Mouse (Mus musculus) adrenal gland, postnatal 10 days (tissue): ENCODE measurements around the gene Vwa8. TPM values are rescaled to one million over a fixed set of nuclear protein-coding genes. Genes with fewer than 3 reads are reported as not detected.

ENCODE experiments used
- DNase-seq: peaks from one replicate; pipeline ENCODE4 v3.0.0; 2021; ENCODE audit warnings: mixed read lengths
- total RNA-seq, 2 experiments: library from RNA; stranded (reverse); gene quantifications; 2 replicates each; pipeline ENCODE4 v1.2.3; 2021

Gene Vwa8
- total RNA-seq, 2 experiments from 2014 or later = 180 to 193 TPM

DNA sequence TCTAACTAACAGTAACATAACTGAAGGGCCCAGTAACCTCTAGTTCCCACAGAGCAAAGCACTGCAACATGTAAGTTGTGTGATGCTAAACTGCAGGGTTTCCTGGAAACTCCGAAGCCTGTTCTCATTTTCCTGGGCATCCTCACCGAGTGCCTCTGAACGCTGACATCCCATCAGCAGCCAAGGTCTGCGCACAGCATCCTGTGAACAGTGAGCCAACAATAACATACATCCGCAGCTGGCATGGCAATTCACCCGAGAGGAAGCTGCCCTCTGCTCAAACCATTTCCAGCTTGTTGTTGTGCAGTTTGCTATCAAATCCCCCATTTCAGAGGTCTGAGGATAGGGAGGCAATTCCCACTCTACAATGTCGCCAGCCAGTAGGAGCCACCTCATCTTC is 334.4 kb downstream of the Vwa8 start:
- DNase-seq = no peak

DNA sequence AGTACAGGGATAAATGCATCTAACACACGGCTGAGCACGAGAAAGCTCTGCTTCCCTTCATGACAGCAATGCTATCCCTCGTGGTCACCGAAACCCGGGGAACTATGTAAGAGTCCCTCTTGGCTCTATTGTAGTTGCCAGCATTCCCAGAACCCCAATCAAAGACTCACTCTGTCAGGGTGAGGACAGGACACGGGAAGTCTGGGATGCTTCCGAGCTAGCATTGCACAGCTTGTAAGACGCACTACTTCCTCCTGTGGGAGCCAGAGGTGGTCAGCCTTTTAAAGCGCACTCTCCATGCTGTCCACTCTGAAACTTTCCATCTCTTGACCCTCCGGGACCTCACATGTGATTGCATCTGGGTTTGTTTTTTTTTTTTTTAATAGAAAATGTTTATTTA is 335.2 kb downstream of the Vwa8 start:
- no peak for DNase-seq

DNA sequence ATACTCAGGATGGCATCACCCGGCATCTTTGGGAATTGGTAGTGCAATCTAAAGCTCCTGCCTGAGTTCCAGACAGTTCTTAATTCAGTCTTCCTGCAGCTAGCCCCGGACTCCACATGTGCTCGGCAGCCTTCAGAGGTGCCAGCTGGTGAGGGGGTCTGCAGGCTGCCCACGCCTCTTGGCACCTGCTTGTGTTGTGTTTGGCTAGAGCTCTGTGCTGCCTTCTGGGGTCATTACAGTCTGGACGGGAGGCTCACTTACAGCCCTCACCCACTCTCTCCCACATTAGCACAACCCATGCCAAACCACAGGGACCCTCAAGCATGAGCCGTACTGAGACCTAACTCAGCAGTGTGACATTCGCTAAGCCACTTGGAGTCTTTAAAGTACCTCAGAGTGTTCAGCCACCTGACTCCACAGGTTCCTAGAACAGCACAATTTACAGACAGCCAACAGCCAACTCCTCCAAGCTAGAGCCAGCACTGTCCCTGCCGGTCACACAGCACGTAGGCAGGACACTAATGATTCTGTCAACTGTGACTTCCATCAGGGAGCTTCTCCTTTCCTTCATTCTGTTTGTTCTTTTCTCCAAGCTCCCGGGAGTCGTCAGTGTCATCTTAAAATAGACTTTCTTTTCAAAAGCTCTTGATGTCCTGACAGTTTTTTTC is 336.3 kb downstream of the Vwa8 start:
- DNase-seq = no peak

- DNase-seq = no peak
These were observed 338.1 kb downstream of the Vwa8 start for GRCm38 (mm10) chr14:79186976-79187375.

- no peak for DNase-seq
These were observed 347.9 kb downstream of the Vwa8 start for GRCm38 (mm10) chr14:79196711-79197110.

DNA sequence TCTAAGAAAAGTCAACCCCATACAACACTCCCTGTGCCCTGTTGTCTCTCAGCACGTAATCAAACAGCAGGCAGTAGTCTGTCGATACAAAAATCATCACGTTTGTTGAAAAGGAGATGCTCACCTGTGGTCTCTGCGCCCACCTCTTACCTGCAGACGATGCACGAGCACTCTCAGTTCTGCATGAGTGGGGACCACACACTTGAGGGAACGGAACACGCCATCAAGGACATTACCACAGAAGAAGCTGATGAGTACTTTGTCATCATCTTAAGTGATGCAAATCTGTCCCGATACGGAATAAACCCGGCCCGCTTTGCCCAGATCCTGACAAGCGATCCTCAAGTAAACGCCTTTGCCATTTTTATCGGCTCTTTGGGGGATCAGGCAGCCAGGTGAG is 349.2 kb downstream of the Vwa8 start:
- DNase-seq = no peak

GRCm38 (mm10) chr14:79200133-79200891 is 351.5 kb downstream of the Vwa8 start:
- DNase-seq = peak; percentile 57

DNA sequence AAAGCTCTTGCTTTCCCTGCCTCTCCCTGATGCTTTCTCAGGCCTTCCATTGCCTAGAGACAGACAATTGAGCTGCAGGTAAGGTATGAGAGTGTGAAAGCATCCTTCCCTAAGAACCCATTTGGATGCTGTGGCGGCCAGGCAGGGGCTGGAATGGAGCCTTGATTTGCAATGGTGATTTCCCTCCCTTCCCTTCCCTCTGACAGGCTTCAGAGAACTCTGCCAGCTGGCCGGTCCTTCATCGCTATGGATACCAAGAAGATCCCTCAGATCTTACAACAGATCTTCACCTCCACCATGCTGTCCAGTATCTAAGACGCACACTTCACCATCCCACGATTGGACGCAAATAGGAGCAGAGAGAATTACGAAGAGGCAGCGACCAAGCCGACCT is 352.0 kb downstream of the Vwa8 start:
- no peak for DNase-seq

DNA sequence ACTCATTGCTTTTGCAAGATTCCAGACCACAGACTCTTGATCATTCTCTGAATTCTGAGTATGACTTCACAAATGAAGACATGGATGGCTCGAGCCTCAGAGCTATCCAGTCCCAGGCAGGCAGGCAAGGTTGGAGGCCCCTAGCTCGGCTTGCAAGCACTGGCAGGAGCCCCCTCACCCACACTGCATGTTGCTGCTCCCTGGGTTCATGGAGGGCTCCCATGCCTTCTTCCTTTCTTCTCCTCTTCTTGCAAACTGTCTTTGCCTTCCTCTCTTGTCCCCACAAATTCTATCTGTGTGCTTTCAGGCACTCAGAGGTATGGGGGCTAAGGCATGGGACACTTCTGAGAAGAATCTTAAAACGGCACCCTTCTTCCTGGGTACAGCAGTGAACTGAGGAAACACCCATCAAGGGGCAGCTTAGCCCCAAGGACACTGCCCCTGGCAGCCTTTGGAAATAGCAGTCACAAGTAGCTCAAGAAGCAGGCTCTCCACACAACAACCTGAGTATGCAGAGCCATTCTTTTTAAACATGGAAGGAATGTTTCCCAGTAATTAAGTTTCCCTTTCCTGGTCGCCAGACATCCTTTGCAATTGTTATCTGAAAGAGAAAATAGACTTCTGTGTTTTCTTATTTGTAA is 354.0 kb downstream of the Vwa8 start:
- DNase-seq = no peak

DNA sequence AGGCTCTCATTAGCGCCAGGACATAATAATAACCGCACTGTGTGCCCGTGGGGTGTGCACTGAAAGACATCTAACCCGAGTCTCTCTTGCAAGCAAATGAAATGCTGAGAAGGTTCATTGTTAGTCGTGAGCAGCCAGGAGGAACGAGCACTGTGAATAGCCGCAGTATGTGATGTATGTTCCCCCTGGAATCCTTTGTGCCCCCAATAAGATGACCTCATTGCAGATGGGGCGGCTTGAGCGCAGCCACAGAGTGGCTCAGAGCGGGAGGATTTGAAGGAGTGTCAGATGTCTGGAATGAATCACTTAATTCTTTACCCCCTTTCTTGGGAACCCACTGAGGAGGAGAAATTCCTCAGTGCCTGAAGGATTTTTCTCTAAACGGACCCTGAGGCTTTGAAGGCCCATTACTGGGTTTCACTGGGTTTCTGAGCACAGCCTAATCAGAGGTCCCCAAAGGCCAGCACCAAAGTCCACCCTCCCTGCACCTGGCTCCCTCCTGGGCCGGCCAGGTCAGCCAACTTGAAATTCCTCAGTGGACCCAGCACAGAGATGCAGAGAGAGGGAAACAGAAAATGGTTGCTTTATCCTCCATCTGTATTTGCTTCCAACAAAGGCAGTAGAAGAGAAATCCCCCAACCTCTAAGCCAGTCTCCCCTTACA is 354.8 kb downstream of the Vwa8 start:
- no peak for DNase-seq

DNA sequence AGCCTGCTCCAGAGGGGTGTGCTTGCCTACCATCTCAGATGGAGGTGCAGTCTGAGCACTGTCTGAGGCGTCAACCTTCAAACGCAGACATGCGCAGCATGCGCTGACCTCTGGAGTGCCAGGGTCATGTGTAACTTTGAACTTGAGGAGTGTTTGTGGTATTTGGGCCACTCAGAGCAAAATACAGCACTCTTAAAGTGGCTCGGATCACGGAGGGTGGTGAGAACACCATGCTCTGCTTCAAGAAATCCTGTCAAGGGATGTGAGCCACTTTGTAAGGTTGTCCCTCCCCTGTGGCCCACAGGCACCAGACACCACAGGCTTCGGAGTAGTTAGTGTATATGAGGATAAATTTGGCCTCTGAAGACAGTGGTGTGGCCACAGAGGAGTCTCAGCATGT is 356.0 kb downstream of the Vwa8 start:
- no peak for DNase-seq

GRCm38 (mm10) chr14:79206210-79206609 is 357.4 kb downstream of the Vwa8 start:
- DNase-seq = peak; percentile 74

GRCm38 (mm10) chr14:79208468-79208867 is 359.6 kb downstream of the Vwa8 start:
- no peak for DNase-seq

GRCm38 (mm10) chr14:79209813-79210212 is 361.0 kb downstream of the Vwa8 start:
- DNase-seq = no peak

DNA sequence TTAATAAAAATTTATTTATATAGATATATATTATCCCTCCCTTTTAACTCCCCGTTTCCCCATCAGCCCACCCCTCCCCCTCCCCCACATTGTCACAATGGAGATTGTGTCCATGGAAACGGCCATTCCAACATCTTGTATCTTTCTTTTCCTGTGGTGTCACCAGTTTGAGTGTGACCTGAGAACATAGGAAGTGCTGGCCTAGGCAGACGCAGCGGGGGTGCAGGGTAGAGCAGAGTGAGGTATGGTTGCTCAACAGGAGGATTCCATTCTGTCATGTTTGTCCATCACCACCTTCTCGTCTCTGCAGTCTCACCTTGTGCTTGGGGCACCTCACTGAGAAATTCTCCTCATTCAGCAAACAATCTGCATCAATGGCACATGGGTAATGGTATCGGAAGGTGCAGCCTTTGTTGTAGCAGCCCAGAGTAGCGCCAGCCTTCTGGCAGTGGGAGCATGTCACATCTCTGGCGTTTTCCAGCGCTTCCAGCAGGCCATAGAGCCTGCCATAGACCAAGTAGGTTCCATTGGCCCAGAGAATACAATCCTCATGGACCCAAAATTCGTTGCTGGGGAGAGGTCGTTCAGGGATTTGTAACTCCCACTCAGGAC is 363.6 kb downstream of the Vwa8 start:
- DNase-seq = no peak

- no peak for DNase-seq
These were observed 365.3 kb downstream of the Vwa8 start for GRCm38 (mm10) chr14:79214129-79214528.

DNA sequence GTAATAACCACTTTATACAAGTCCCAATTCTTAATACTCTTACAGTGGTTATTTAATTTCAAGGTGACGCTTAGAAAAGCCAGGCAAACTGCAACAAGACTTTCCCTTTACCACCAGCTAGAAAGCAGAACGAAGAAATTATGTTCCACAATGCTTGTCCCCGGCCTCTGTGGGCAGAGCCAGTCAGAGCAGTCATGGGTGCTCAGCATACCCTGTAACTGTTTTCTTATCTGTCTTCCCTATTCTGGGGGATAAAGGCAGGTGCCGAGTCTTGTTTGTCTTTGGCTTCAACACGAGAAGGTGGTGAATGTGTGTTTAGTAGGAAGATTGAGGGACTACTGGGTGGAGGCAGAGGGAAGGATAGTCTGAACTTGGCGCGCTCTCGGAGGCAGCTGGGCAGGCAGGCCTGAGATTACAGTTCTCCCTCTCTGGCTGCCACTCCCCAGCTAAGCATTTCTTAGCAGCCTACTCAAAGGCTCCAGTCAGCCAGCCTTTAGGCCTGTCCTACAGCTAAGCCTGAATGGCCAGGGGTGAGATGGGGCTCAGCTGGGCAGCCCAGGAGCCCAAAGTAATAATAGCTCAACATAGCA is 365.9 kb downstream of the Vwa8 start:
- DNase-seq = no peak

- DNase-seq = no peak
These were observed 367.5 kb downstream of the Vwa8 start for GRCm38 (mm10) chr14:79216366-79216765.

DNA sequence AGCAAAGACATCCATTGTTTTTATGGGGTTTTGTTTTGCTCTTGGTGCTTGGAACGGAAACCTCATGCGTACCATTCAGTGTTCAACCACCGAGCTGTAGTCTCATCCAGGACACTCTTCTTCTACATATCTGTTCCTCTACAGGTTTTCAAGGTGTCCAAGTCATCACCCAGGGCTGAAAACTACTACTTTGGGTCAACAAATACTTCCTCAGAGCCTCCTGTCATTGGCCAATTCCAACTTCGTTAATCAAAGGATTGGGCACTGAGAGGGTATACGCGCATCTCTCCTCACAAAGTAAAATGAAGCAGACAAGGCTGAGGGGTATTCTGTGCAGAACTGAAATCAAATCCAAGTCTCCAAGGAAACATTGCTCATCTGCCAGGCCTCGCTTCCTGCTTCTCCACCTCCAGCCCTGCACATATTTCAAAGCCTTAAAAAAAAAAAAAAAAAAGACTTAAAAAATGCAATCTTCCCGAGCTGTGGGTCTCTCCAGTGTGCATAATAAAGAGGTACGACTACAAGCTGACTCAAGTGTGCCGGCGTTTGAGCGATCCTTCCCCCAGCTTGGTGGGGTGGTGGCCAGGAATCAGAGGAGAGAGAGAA is 374.7 kb downstream of the Vwa8 start:
- no peak for DNase-seq

DNA sequence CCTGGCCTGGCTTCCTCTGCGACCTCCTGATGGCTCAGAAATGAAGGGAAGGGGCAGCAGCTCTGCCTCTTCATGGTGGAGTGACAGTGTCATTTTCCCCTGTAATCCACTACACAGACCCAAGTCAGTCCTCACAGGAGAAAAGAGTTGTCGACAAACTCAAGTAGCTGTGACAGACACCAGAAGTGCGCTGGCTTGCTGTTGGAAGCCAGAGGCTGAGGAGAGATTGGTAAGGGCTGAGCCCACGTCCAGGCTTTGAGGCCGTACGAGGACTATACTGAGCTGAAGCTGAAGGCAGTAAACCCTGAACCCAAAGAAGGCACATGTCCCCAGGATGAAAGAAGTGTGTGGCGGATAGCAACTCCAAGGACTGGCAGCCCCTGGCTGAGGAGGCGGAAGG is 376.6 kb downstream of the Vwa8 start:
- DNase-seq = no peak

GRCm38 (mm10) chr14:79226056-79226455 is 377.2 kb downstream of the Vwa8 start:
- DNase-seq = no peak

GRCm38 (mm10) chr14:79226741-79227140 is 377.9 kb downstream of the Vwa8 start:
- DNase-seq = no peak
